Mouse (Mus musculus) NIH3T3 (cell line): ENCODE results near the gene Vkorc1l1.
A peak's percentile ranks its signal among the peaks of the same experiment; 100 is the strongest.

Experiments
- DNase-seq: peaks from one replicate; pipeline ENCODE4 v3.0.0-alpha.2; 2012; ENCODE audit warnings: low read depth

The Vkorc1l1 gene

DNA sequence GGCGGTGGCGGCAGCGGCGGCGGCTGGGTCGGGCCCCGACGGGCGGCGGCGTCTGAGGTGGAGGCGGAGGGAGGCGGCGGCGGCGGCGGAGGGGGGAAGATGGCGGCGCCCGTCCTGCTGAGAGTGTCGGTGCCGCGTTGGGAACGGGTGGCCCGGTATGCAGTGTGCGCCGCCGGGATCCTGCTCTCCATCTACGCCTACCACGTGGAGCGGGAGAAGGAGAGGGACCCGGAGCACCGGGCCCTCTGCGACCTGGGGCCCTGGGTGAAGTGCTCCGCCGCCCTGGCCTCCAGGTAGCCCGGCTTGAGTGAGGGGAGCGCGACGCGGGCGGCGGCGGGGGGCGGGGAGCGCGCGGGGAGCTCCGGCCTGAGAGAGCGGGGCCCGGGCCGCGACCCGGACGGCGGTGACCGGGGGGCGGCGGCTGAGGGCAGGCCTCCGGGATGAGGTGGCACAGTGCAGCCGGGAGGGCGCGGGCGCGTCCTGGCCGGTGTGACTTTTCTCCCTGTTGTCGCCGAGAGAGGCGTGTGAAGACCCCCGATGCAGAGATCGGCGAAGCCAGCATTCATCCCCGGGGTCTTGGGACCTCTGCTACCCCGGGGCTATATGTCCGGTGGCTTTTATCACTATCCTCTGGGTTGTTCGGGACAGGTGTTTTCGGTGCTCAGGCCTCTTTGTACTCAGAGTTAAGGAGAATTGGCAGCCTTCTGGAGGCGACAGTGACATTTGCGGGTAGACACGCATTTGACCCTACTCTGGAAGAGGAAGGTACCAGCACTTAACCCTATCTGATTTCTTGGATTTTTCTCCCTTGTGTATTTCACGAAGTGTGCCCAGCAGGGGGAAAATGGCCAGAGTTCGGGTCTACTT lies 536 bp downstream of the Vkorc1l1 start:
- peak; percentile 24 for DNase-seq

DNA sequence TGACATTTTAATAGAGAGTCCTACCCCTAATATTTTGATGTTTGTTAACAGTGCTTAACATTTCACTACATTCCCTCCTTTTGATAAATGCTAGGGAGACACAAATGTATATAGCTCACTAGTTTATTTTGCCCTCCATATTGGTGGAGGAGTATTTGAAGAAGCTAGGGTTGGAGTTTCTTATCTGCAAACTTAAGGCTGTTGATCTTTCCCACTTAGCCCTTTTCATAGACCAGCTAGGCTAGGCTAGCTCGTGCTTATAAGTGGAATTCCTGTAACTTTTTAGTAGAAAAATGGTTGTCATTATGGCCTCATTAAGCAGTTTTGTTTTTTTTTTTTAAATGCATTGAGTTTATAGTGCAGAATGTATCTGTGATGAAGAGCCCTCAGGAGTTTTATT lies 1.6 kb downstream of the Vkorc1l1 start:
- DNase-seq: no peak

DNA sequence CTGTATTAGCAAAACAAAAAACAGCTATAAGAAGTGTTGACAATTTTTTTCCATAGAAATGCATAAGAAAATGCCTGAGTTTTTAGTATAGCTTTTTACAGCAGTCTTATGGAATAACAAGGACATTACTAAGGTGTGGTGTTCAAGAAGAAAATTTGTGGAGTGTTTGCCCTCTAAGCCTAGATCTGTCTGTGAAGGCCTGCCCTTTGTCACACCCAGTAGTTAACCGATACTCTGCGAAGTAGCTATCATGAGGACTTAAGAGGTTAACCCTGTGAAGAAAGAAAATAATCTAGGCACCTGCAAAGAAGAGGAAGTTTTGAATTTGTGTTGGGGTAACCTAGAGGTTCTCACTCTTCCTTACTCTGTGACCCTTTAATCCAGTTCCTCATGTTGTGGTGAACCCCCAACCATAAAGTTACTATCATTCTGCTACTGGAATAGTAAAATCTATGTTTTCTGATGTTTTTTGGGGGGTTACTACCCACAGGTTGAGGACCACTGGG lies 5.8 kb downstream of the Vkorc1l1 start:
- no peak for DNase-seq

DNA sequence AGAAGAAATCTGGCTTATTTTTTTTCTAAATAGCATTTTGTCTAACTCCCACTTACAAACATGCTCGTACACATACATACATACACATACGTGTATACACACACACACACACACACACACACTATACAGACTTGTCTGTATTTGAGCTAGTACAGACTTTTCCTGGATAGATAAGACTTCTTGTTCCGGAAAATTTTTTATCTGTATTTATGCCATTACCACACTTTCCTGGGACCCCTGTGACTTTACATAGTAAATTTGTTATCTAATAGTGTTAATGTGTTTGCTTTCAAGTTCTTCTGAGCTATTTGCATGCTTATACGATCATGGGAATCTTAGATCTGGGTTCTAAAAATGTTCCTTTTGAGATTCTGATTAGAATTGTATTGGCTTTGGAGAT lies 10.4 kb downstream of the Vkorc1l1 start:
- no peak for DNase-seq

GRCm38 (mm10) chr5:129954473-129955254 lies 12.9 kb downstream of the Vkorc1l1 start:
- DNase-seq: peak; percentile 16

- no peak for DNase-seq
Measured at GRCm38 (mm10) chr5:129955792-129956191, 14.0 kb downstream of the Vkorc1l1 start.

GRCm38 (mm10) chr5:129963224-129963623 lies 21.5 kb downstream of the Vkorc1l1 start:
- no peak for DNase-seq

DNA sequence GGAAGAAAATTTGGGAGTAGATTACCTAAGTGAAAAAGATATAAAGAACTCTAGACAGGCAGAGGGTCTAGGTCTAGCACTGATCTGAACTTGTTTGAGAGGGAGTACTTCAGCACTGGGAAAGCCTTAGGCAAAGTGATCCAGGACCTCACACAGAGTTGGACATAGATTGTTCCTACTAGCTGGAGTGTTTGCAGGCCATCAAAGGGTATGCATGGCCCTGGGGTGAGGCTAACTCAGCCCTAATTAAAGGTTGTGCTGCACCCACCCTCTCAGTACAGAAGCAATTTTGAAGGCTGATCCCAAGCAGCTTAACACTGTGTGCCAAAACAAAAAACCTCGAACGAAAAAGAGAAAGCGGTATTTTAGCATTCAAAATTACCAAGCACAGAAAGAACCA lies 24.7 kb downstream of the Vkorc1l1 start:
- no peak for DNase-seq

DNA sequence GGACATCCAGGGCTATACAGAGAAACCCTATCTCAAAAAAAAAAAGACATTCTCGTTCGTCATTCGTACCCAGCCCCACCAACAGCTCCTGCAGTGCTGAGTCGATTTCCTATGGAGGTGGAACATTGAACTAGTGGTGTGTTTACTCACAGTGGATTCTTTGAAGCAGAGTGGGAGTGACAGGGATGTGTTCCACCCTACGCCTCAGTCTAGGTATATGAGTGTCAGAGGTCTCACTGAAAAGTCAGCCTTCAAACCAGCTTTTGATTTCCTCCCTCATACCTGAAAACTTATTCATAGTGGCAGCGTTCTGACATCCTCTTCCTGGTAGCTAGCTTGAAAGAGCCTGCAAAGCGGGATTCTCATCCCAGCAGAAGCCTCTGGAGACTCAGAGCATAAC lies 26.6 kb downstream of the Vkorc1l1 start:
- DNase-seq: no peak

DNA sequence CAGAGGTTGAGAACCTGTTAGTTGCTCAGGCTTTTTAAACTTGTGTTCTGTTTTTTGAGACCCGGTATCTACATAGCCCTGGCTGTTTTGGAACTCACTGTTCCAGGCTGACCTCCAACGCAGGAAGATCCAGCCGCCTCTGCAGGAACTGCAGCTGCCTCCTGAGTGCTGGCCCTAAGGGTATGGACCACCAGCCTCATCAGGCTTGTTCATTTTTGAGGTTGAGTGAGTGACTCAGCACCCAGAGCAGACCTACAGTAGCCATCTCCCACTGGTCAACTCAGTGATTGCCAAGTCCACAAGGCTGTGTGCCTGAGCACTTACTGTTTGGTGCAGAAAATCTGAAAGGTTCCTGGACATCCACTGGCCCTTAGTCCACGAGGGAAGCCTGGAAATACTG lies 29.7 kb downstream of the Vkorc1l1 start:
- peak; percentile 43 for DNase-seq

- no peak for DNase-seq
Measured at GRCm38 (mm10) chr5:129974354-129974753, 32.6 kb downstream of the Vkorc1l1 start.

GRCm38 (mm10) chr5:129974866-129975311 lies 33.1 kb downstream of the Vkorc1l1 start:
- DNase-seq: no peak

- DNase-seq: no peak
Measured at GRCm38 (mm10) chr5:129977768-129978167, 36.0 kb downstream of the Vkorc1l1 start.

GRCm38 (mm10) chr5:129978608-129979007 lies 36.8 kb downstream of the Vkorc1l1 start:
- DNase-seq: peak; percentile 43

GRCm38 (mm10) chr5:129980216-129980615 lies 38.4 kb downstream of the Vkorc1l1 start:
- no peak for DNase-seq

DNA sequence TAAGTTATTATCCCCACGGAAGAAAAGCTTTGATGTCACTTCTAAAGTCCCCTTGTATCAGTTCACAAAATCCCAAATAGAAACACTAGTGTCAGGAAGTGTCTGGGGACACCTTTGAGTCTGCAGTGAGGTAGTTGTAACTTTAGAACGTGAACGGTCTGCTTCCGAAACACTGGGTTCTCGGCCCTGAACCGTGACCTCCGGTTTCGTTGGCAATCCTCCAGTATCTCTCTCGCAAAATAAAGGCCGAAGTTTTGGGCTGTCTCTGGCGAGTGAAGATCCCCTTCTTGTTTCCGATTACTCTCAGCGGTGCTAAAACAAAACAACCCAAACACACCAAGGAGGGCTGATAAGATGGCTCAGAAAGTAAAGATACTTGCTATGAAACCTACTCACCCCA lies 47.6 kb downstream of the Vkorc1l1 start:
- no peak for DNase-seq

GRCm38 (mm10) chr5:129991898-129992297 lies 50.1 kb downstream of the Vkorc1l1 start:
- DNase-seq: no peak

DNA sequence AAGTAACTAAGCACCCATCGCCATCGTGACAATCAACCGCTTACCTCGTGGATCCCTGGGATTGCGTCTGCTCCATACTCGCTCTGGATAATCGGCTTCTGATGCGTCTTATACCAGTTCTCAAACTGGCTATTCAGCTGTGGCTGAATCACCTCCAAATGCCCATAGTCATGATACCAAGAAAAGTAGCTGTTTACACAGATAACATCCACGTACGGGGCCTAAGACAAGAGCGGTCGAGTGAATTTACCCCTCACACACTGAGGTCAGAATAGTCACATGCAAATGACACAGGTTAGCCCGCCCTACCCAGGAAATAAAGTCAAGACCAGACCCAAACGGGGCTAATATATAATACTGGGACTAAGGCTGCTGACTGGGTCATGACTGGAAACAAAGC lies 51.6 kb downstream of the Vkorc1l1 start:
- no peak for DNase-seq

GRCm38 (mm10) chr5:129994989-129995388 lies 53.2 kb downstream of the Vkorc1l1 start:
- no peak for DNase-seq

DNA sequence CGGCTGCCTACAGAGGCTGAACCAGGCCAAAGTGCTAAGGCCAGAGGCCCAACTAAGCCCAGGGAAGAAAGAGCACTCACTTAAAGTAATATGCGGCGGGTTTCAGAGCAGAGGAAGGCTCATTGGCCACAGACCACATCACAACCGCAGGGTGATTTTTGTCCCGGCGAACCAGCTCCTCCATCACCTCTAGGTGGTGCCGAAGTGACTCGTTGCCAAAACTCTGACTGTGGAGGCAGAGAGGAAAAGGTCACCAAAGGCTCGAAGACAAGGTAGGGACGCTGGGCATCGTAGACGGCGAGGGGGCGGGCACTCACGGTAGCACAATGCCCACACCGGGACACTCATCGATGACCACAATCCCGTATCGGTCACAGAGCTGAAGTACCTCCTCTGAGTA lies 55.9 kb downstream of the Vkorc1l1 start:
- DNase-seq: no peak

DNA sequence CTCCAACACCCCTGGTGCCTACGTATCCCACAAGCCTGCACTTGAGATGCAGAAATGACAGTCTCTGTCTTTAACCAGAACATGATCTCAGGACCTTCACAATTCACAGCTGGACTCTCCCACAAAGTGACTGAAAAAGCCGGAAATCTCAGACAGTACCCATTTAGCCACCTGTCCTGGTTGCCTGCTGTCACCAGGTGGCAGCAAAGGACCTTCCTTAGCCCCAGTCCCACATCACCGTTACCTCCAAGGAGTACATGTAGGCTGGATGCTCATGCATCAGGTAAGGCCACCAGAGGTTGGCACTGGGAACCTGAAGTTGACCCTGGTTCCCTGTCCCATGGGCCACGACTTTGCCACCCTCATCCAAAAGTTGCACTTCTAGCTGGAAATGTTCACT lies 57.3 kb downstream of the Vkorc1l1 start:
- peak; percentile 85 for DNase-seq

GRCm38 (mm10) chr5:130000735-130001134 lies 59.0 kb downstream of the Vkorc1l1 start:
- DNase-seq: no peak
